Mouse (Mus musculus): ENCODE measurements around the gene Kcnh1. TPM values are rescaled to one million over a fixed set of nuclear protein-coding genes. Genes with fewer than 3 reads are reported as not detected.
A peak's percentile ranks its signal among the peaks of the same experiment; 100 is the strongest.

Gene Kcnh1
- total and polyA plus RNA-seq, 2 experiments from 2014 or later, result 2.9 to 5.9 TPM

DNA sequence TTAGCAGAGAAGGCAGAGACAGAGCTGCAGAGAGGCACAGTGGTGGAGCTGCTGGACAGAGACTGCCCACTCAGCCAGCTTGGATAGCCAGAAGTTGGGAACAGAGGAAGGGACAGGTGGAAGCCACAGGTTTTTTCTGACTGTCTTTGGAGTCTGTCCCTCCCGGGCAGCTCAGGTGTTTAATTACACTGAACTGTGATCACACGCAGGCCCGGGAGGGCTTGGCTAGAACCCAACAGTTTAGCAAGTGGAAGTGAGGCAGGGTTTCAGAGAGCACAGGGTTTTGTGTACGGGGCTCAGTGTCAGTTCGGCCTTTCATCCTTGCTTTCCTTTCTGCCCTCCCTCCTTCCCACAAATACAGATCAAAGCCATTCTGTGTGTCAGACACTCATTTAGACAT is 156.8 kb downstream of the Kcnh1 start:
- 69% methylated on average over 5 of the region's 5 CpGs for WGBS
- DNase-seq (ENCODE audit: low spot score), result no peak

DNA sequence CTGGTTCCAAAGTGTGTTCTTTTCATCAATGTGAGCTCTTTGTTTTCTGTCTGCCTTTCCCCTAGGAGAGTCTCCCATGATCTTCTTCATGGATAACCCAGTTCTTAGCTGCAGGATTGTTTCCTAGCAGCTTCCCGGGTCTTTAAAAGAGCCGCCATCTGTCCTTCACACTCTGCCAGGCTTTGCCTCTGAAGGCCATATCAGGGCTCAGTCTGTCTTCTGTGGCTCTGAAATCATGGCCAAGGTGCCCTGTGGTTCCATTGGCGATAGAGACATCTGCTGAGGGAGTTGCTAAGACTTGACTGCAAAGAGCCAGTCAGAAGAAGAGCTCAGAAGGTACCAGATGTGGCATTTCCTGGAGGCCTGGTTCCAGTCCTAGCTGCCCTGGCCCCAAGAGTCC is 165.7 kb downstream of the Kcnh1 start:
- Histone ChIP-seq H3K27me3 (ENCODE audit: insufficient read depth, low read length) (no peaks in the 10 kb centered on the region), H3K4me1 (ENCODE audit: insufficient read depth, low read length) (no peaks in the 10 kb centered on the region), H3K4me3 (ENCODE audit: low read depth, low read length) (no peak overlapping the region), H3K4me2 (ENCODE audit: low read depth, low read length, poor library complexity, severe bottlenecking) (no peak overlapping the region), H3K9me3 (ENCODE audit: low read length) (no peaks in the 10 kb centered on the region), H3K36me3 (ENCODE audit: insufficient read depth, low read length) (no peaks in the 10 kb centered on the region), H3K27ac (ENCODE audit: low read depth, low read length) (no peak overlapping the region), H3K9ac (replicated peaks; ENCODE audit: low read length, poor library complexity, severe bottlenecking) (no peak overlapping the region)
- ATAC-seq (ENCODE audit: low FRiP score), result no peak
- no peak for TF ChIP-seq CTCF (IDR thresholded peaks at IDR 0.05)
- WGBS, result 85% methylated on average over 3 of the region's 3 CpGs
- DNase-seq (ENCODE audit: low spot score), result no peak

More for the DNA sequence above, 156.8 kb downstream of the Kcnh1 start:
- no peak overlapping the region for H3K4me3 ChIP-seq (ENCODE audit: low read depth, low read length)
- no peaks in the 10 kb centered on the region for H3K36me3 ChIP-seq (ENCODE audit: insufficient read depth, low read length)
- no peaks in the 10 kb centered on the region for H3K27me3 ChIP-seq (ENCODE audit: insufficient read depth, low read length)
- H3K27ac ChIP-seq (ENCODE audit: low read depth, low read length), result no peak overlapping the region
- H3K4me2 ChIP-seq (ENCODE audit: low read depth, low read length, poor library complexity, severe bottlenecking), result no peak overlapping the region
- H3K9ac ChIP-seq (replicated peaks; ENCODE audit: low read length, poor library complexity, severe bottlenecking), result no peak overlapping the region
- ATAC-seq (ENCODE audit: low FRiP score), result no peak
- TF ChIP-seq CTCF (IDR thresholded peaks at IDR 0.05), result no peak
- H3K9me3 ChIP-seq (ENCODE audit: low read length), result no peaks in the 10 kb centered on the region
- H3K4me1 ChIP-seq (ENCODE audit: insufficient read depth, low read length), result no peaks in the 10 kb centered on the region

DNA sequence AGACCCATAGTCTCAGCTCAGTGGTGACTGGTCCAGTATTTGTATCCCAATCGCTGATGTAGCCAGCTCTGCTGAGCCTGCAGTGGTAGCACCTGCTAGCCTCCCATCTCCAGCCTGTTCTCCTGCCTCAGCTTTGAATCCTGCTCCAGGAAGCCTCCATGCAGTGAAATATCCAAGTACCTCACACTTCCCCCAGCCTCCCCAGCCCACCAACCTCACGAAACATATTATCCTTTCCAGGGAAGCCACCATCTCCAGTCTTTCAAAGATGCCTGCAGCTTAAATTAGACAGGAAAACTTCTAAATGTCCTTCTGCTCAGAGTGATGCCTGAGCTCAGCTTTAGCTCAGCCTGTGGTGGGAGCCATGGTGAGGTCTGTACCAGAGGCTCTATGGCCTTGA is 168.6 kb downstream of the Kcnh1 start:
- no peak overlapping the region for H3K27ac ChIP-seq (ENCODE audit: low read depth, low read length)
- ATAC-seq (ENCODE audit: low FRiP score) (no peak), DNase-seq (ENCODE audit: low spot score) (no peak)
- no peak for TF ChIP-seq CTCF (IDR thresholded peaks at IDR 0.05)
- H3K4me3 ChIP-seq (ENCODE audit: low read depth, low read length), result no peak overlapping the region
- H3K9ac ChIP-seq (replicated peaks; ENCODE audit: low read length, poor library complexity, severe bottlenecking), result no peak overlapping the region
- 85% methylated on average over 2 of the region's 2 CpGs for WGBS
- H3K36me3 ChIP-seq (ENCODE audit: insufficient read depth, low read length), result no peaks in the 10 kb centered on the region
- H3K9me3 ChIP-seq (ENCODE audit: low read length), result no peaks in the 10 kb centered on the region
- no peaks in the 10 kb centered on the region for H3K4me1 ChIP-seq (ENCODE audit: insufficient read depth, low read length)
- H3K27me3 ChIP-seq (ENCODE audit: insufficient read depth, low read length), result no peaks in the 10 kb centered on the region
- no peak overlapping the region for H3K4me2 ChIP-seq (ENCODE audit: low read depth, low read length, poor library complexity, severe bottlenecking)

DNA sequence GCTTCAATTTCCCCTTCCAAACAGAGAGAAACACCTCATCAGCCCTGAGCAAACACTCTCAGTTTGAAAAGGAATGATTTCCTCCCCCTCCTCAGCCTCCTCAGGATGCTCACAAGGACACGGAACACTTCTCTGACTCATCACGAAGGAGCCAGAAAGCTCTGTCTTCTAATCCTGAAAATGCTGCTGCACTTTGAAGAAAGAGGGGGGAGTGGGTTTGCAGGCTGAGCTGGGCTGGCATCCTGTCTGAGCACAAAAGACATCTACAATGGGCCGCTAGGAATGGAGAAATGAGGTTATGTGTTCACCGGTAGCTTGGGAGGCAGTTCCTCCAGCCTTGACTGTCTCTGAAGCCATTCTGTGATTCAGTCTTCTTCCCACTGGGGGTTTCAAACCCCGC is 177.8 kb downstream of the Kcnh1 start:
- 28% methylated on average over 5 of the region's 5 CpGs for WGBS
- no peak overlapping the region for H3K4me3 ChIP-seq (ENCODE audit: low read depth, low read length)
- no peaks in the 10 kb centered on the region for H3K27me3 ChIP-seq (ENCODE audit: insufficient read depth, low read length)
- no peak overlapping the region for H3K4me2 ChIP-seq (ENCODE audit: low read depth, low read length, poor library complexity, severe bottlenecking)
- ATAC-seq (ENCODE audit: low FRiP score) (no peak), DNase-seq (ENCODE audit: low spot score) (no peak)
- no peaks in the 10 kb centered on the region for H3K9me3 ChIP-seq (ENCODE audit: low read length)
- no peak overlapping the region for H3K9ac ChIP-seq (replicated peaks; ENCODE audit: low read length, poor library complexity, severe bottlenecking)
- TF ChIP-seq CTCF (IDR thresholded peaks at IDR 0.05), result no peak
- H3K4me1 ChIP-seq (ENCODE audit: insufficient read depth, low read length), result no peaks in the 10 kb centered on the region
- no peaks in the 10 kb centered on the region for H3K36me3 ChIP-seq (ENCODE audit: insufficient read depth, low read length)
- no peak overlapping the region for H3K27ac ChIP-seq (ENCODE audit: low read depth, low read length)

DNA sequence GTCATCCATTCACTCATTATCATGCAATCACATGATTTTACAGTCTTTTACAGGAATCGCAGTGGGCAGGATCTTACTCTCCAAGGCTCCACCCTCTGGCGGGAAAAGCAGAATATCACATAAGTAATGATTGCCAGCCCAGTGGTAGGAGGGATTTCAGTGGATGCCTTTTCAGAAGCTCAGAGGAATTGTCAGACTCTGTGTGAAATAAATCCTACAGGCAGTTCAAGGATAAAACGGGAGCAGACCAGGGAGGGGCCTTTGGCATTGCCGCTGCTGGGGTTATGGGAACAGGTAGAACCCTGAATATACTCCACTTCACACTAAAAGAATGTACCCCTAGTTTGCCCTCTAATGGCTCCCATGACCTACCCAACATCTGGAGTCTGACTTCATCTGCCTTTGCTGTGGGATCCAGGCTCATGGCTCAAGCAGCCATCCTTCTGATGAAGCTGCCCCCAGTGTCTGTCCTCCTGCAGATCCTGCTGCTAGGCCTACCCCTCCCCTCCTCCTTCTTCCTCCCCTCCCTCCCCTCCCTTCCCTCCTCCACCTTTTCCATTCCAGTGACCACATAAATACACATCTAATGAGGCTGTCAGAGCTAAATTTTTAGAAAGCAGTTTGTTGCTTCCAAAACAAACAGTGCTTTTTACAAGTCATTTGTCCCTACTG is 181.5 kb downstream of the Kcnh1 start:
- Histone ChIP-seq H3K4me3 (ENCODE audit: low read depth, low read length) (no peak overlapping the region), H3K27me3 (ENCODE audit: insufficient read depth, low read length) (no peaks in the 10 kb centered on the region), H3K9me3 (ENCODE audit: low read length) (no peaks in the 10 kb centered on the region), H3K4me1 (ENCODE audit: insufficient read depth, low read length) (no peaks in the 10 kb centered on the region), H3K36me3 (ENCODE audit: insufficient read depth, low read length) (no peaks in the 10 kb centered on the region), H3K27ac (ENCODE audit: low read depth, low read length) (no peak overlapping the region), H3K9ac (replicated peaks; ENCODE audit: low read length, poor library complexity, severe bottlenecking) (no peak overlapping the region), H3K4me2 (ENCODE audit: low read depth, low read length, poor library complexity, severe bottlenecking) (no peak overlapping the region)
- 77% methylated on average over 4 of the region's 4 CpGs for WGBS
- TF ChIP-seq CTCF (IDR thresholded peaks at IDR 0.05), result peak; percentile 5; the same call in 1 of the 2 replicates
- DNase-seq (ENCODE audit: low spot score) (no peak), ATAC-seq (ENCODE audit: low FRiP score) (no peak)

DNA sequence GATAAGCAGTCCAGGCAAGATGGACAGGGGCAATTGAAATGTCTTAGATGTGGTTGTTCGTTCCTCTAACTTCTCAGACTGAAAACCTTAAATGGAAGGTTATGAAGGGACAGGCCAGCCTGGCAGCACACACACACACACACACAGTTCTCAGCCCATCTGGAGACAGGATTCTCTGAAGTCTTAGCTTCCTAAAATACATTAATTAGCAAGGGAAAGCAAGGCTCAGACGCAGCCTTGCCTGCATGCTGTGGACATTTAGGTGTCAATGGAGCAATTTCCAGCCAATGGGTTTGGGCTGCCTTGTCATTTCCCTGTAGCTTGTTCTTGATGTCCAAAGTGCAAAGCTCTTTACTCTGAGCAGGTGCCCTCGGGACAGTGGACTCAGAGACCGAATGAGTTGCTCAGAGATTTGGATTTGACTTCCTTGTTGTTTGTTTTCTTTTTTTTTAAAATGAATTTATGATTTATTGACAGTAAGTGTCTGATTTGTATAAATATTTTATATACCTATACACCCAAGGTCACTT is 188.0 kb downstream of the Kcnh1 start:
- ATAC-seq (ENCODE audit: low FRiP score) (no peak), DNase-seq (ENCODE audit: low spot score) (no peak)
- Histone ChIP-seq H3K9ac (replicated peaks; ENCODE audit: low read length, poor library complexity, severe bottlenecking) (no peak overlapping the region), H3K27ac (ENCODE audit: low read depth, low read length) (no peak overlapping the region), H3K4me1 (ENCODE audit: insufficient read depth, low read length) (no peaks in the 10 kb centered on the region), H3K4me3 (ENCODE audit: low read depth, low read length) (no peak overlapping the region), H3K9me3 (ENCODE audit: low read length) (no peaks in the 10 kb centered on the region), H3K36me3 (ENCODE audit: insufficient read depth, low read length) (no peaks in the 10 kb centered on the region), H3K4me2 (ENCODE audit: low read depth, low read length, poor library complexity, severe bottlenecking) (no peak overlapping the region), H3K27me3 (ENCODE audit: insufficient read depth, low read length) (no peaks in the 10 kb centered on the region)
- TF ChIP-seq CTCF (IDR thresholded peaks at IDR 0.05), result no peak
- 86% methylated on average over 4 of the region's 4 CpGs for whole genome bisulfite sequencing
